Mouse (Mus musculus): Measurements from ENCODE around the gene Nt5c. TPM values are rescaled to one million over a fixed set of nuclear protein-coding genes. Genes with fewer than 3 reads are reported as not detected.

The Nt5c gene
- polyA plus RNA-seq, 1 experiment from 2014 or later: 81.6 TPM

DNA sequence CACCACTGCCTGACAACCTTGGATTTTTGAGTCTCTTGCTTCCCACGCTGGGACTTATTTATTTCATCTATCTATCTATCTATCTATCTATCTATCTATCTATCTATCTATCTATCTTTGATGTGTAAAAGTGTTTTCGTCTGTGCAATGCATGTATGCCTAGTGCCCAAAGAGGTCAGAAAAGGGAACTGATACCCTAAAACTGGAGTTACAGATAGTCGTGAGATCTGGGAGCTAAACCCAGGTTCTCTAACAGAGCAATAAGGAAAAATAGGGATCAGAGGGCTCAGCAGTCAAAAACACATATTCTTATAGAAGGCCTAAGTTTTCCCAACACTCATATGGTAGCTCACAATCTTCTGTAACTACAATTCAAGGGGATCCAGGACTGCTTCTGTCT lies 27.9 kb upstream of the Nt5c start:
- Histone ChIP-seq H3K27ac (replicated peaks) (no peak overlapping the region), H3K4me2 (replicated peaks) (no peak overlapping the region), H3K36me3 (peaks cover 25% of the 10 kb centered on the region), H3K4me3 (no peak overlapping the region), H3K27me3 (no peaks in the 10 kb centered on the region), H3K9me3 (no peaks in the 10 kb centered on the region), H3K9ac (replicated peaks) (no peak overlapping the region), H3K4me1 (peaks cover 4% of the 10 kb centered on the region; the same call in 1 of the 2 replicates)
- no peak for ATAC-seq (ENCODE audit: low FRiP score, low read depth)
- WGBS: 92% methylated on average over 3 of the region's 3 CpGs

DNA sequence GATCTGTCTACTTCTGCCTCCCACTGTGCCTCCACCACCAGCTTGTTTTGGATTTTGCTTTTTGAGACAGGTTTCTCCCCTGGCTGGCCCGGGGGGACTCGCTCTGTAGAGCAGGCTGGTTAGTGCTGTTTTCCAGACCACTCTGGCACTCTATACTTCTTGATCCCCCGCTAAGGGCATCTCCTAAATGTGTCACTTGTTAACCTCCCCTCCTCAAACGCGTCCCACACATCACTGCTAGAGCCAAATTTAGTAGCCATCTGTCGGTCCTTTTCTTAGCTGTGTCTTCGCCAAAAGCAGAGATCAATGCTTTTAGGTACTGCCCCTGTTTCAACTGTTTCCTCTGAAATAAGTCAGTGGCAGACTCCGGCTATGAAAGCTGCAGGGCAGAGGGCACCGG lies 27.0 kb upstream of the Nt5c start:
- Histone ChIP-seq H3K4me3 (no peak overlapping the region), H3K4me2 (replicated peaks) (no peak overlapping the region), H3K9me3 (no peaks in the 10 kb centered on the region), H3K27ac (replicated peaks) (no peak overlapping the region), H3K27me3 (no peaks in the 10 kb centered on the region), H3K9ac (replicated peaks) (no peak overlapping the region), H3K4me1 (peaks cover 4% of the 10 kb centered on the region; the same call in 1 of the 2 replicates), H3K36me3 (peaks cover 16% of the 10 kb centered on the region)
- WGBS: 79% methylated on average over 9 of the region's 9 CpGs
- ATAC-seq (ENCODE audit: low FRiP score, low read depth): no peak

DNA sequence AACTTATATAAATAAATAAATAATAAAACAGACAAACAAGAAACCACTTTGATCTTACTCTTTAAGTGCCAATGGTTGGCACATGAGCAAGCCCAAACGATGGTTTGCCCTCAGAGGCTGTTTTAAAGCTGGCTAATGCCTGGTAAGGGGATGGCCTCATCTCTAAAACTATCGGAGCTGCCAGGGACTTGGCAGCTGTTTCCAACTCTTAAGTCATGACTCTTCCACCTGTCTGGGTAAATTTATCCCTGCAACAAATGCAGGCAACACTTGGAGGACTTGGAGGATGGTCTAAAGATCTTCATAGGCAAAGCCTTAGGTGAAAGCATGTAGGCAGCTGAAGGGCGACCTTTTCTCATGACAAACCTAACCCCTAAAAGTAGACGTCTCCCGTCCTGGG lies 25.3 kb upstream of the Nt5c start:
- no peak for ATAC-seq (ENCODE audit: low FRiP score, low read depth)
- Histone ChIP-seq H3K27ac (replicated peaks) (no peak overlapping the region), H3K27me3 (no peaks in the 10 kb centered on the region), H3K9ac (replicated peaks) (no peak overlapping the region), H3K4me2 (replicated peaks) (no peak overlapping the region), H3K4me3 (no peak overlapping the region), H3K9me3 (no peaks in the 10 kb centered on the region), H3K4me1 (peaks cover 5% of the 10 kb centered on the region), H3K36me3 (peaks cover 6% of the 10 kb centered on the region)
- WGBS: 85% methylated on average over 5 of the region's 5 CpGs

DNA sequence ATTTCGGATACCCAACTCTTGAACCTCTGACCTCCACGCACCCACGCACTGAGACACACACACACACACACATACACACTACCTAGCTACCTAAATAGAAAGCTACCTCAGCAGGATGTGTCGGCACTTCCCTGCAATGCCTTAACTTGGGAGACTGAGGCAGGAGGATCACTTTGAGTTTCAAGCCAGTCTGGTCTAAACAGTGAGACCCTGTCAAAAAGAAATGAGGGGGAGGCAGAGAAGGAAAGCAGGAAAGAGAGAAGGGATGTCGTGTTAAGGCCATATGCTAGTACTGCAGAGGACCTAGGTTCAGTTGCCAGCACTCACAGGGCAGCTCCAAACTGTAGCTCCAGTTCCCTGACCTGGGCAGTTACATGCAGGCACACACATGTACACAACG lies 23.4 kb upstream of the Nt5c start:
- H3K4me3 ChIP-seq: no peak overlapping the region
- 79% methylated on average over 6 of the region's 6 CpGs for WGBS

DNA sequence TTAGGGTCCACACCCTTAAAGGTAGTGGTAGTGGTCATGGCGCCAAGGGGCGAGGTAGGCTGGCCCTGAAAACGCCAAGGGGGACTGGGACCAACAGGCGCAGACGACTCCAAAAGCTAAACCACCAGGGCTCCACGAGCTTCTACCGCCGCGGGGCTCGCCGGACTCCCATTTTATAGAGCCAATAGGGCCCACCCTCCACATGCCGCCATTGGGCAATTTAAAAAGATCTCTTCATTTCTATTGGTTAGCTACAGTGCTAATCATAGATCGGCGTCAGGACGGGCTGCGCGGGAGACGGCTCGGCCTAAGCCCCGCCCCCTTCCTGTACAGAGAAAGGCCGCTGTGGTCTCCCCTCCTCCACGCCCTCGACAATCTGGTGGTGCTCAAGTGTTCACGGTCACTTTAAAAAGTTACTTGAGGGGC lies 22.6 kb upstream of the Nt5c start, which contains the start of gene Jpt1:
TSS of gene Jpt1 (minus strand) at position 150 of the 426 bp plus-strand sequence.
- Histone ChIP-seq H3K9me3 (no peaks in the 10 kb centered on the region), H3K27me3 (no peaks in the 10 kb centered on the region), H3K4me1 (peaks cover 29% of the 10 kb centered on the region), H3K4me2 (replicated peaks) (peak within 1 kb of the TSS; percentile 77), H3K36me3 (no peaks in the 10 kb centered on the region), H3K9ac (replicated peaks) (peak within 1 kb of the TSS; percentile 98), H3K4me3 (peak within 1 kb of the TSS; percentile 92), H3K27ac (replicated peaks) (peak within 1 kb of the TSS; percentile 81)
- ATAC-seq (ENCODE audit: low FRiP score, low read depth): peak; percentile 96
- under 1% methylated on average over 24 of the region's 24 CpGs for WGBS

More for the DNA sequence above, 23.4 kb upstream of the Nt5c start:
- no peaks in the 10 kb centered on the region for H3K9me3 ChIP-seq
- H3K4me1 ChIP-seq: peaks cover 24% of the 10 kb centered on the region
- H3K9ac ChIP-seq (replicated peaks): no peak overlapping the region
- no peaks in the 10 kb centered on the region for H3K27me3 ChIP-seq
- H3K27ac ChIP-seq (replicated peaks): no peak overlapping the region
- no peak for ATAC-seq (ENCODE audit: low FRiP score, low read depth)
- no peak overlapping the region for H3K4me2 ChIP-seq (replicated peaks)
- H3K36me3 ChIP-seq: no peaks in the 10 kb centered on the region

DNA sequence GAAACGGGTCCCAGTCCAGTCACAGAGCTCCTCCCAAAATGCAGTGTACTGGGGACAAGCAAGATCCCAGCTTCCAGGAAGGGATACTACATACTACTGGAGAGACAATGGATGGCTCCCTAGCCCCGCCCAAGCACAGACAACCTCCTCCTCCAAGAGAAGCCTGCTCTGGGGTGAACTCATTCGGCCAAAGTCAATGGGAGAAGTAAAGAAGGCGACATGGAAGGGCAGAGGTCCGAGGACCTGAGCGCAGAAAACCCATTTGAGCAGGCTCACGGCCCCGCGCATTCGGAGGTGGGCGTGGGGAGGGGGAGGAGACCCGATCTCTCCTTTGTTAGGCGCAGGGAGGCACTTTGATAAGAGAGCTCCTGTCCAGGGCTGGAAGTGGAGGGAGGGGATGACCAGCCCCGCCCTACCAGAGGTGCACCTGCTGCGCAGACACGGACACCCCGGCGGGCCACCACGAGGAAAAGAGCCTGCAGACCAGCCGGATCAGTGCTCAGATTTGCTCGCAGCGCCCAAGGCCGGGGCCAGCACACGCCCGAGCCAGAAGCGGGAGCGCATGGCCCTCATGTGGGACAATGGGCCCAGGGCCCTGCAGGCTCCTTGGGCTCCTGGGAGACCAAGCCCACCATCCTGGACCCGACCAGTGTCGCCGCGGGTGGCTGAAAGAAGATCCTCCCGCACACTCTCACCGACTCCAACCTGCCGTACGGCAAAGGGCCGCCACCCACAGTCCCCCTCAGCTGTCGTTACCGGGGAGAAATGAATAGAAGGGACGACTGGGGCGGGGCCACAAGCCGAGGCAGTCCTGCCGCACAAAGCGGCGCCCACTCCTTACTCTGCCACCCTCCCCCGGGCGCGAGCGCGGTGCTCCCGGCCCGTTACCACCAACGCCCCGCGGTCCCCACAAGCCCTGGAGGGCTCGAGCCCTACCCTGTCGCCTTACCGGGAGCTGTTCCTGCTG lies 21.9 kb upstream of the Nt5c start:
- H3K4me3 ChIP-seq: peak overlapping the region; percentile 92
- WGBS: under 1% methylated on average over 57 of the region's 57 CpGs
- H3K9me3 ChIP-seq: no peaks in the 10 kb centered on the region
- H3K27me3 ChIP-seq: no peaks in the 10 kb centered on the region
- peak overlapping the region; percentile 77 for H3K4me2 ChIP-seq (replicated peaks)
- H3K27ac ChIP-seq (replicated peaks): peak overlapping the region; percentile 81
- peak overlapping the region; percentile 98 for H3K9ac ChIP-seq (replicated peaks)
- peaks cover 34% of the 10 kb centered on the region for H3K4me1 ChIP-seq
- no peaks in the 10 kb centered on the region for H3K36me3 ChIP-seq
- ATAC-seq (ENCODE audit: low FRiP score, low read depth): peak; percentile 71

DNA sequence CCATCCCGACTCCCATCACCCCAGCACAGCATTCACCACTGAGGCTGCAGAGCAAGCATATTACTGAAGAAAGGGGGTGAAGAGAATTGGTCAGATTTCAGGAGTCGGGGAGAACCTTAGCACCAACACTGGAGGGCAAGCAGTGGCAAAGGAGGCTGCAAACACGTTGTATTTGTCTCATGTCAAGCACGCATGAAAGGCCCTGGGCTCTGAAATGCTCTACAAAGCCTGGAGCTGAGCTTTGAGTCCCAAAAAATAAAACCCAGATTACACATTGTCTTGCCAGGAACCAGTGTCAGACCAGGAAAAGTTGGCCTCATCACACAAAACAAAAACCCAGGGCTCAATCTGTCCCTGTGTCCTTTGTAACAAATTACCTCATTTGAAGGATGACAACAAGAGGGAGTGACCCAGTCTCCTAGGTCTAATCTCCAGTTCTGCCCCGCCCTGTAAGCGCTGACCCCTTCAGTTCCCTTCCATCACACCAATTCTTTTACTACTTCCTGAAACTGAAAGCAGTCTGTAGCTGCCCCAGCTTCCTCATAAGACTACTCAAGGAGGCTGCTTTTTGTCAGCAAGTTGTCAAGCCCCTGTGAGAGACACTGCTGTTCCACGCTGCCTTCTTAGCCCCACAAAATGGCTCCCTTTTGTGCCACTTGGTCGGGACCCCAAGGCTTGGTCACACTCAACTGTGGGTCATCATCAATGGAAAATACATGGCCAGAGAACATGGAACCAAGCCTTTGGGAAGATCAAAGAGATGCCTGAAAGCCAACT lies 20.9 kb upstream of the Nt5c start:
- Histone ChIP-seq H3K27me3 (no peaks in the 10 kb centered on the region), H3K9me3 (no peaks in the 10 kb centered on the region), H3K36me3 (no peaks in the 10 kb centered on the region), H3K4me1 (peaks cover 43% of the 10 kb centered on the region), H3K4me3 (peak overlapping the region; percentile 92), H3K27ac (replicated peaks) (peak overlapping the region; percentile 81), H3K4me2 (replicated peaks) (peak overlapping the region; percentile 77), H3K9ac (replicated peaks) (peak overlapping the region; percentile 98)
- WGBS: 17% methylated on average over 8 of the region's 8 CpGs
- no peak for ATAC-seq (ENCODE audit: low FRiP score, low read depth)

DNA sequence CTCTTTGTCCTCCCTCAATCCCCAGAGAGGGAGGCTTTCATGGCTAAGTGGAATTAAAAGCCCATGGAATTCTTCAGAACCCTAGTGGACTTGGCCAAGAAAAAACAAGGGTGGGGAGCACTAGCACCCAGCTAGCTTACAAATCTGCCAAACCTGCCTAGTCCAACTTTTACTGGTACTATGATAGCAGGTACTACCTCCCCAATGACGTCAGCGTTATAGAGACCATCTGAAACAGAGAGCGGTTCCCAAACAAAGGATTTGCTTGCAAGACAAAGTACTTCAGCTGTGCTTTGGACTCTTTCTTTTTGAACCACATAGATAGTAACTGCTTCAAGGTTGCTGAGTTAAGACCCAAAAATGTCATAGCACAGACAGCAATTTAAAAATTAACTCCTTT lies 20.3 kb upstream of the Nt5c start:
- Histone ChIP-seq H3K36me3 (no peaks in the 10 kb centered on the region), H3K9me3 (no peaks in the 10 kb centered on the region), H3K9ac (replicated peaks) (peak overlapping the region; percentile 98), H3K4me3 (peak overlapping the region; percentile 92), H3K27ac (replicated peaks) (peak overlapping the region; percentile 81; the same call in 1 of the 2 replicates), H3K4me1 (peaks cover 49% of the 10 kb centered on the region), H3K4me2 (replicated peaks) (peak overlapping the region; percentile 77), H3K27me3 (no peaks in the 10 kb centered on the region)
- 43% methylated on average over 3 of the region's 3 CpGs for WGBS
- ATAC-seq (ENCODE audit: low FRiP score, low read depth): no peak

DNA sequence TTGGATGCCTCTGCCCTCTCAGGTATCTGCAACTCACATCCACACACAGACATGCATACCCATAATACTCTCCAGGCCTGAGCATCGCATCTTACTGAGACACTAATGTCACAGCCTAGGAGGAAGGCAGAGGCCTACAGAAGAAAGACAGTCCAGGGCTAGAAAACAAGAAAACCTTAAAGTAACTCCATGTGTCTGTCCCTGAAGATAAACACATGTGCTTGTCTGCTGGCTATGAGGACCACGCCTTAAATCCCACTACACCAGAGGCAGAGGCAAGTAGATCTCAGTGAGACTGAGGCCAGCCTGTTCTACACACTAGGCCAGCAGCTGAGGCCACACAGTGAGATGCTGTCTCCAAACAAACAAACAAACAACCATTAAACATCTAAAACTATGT lies 19.5 kb upstream of the Nt5c start:
- ATAC-seq (ENCODE audit: low FRiP score, low read depth): no peak
- H3K36me3 ChIP-seq: no peaks in the 10 kb centered on the region
- H3K4me3 ChIP-seq: peak overlapping the region; percentile 92
- H3K27ac ChIP-seq (replicated peaks): no peak overlapping the region
- peak overlapping the region; percentile 98 for H3K9ac ChIP-seq (replicated peaks)
- peak overlapping the region; percentile 77 for H3K4me2 ChIP-seq (replicated peaks)
- H3K4me1 ChIP-seq: peaks cover 57% of the 10 kb centered on the region
- 68% methylated on average over 2 of the region's 2 CpGs for WGBS
- H3K27me3 ChIP-seq: no peaks in the 10 kb centered on the region
- H3K9me3 ChIP-seq: no peaks in the 10 kb centered on the region

DNA sequence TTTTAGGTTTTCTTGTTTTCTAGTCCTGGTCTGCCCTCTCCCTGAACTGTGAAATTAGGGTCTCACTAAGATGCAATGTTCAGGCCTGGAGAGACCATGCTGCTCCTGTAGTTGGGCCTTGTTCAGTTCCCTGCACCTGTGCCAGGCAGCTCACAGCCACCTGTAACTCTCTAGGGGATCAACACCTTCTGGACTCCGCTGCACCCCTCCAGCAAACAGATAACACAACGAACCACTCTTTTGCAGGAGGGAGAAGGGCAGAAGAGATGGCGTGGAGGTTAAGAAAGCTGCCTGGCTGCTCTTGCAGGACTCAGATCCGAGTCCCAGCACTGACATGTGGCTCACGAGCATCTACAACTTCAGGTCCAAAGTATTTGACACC lies 18.8 kb upstream of the Nt5c start:
- H3K9me3 ChIP-seq: no peaks in the 10 kb centered on the region
- H3K9ac ChIP-seq (replicated peaks): peak overlapping the region; percentile 98; the same call in 1 of the 2 replicates
- H3K36me3 ChIP-seq: no peaks in the 10 kb centered on the region
- H3K4me3 ChIP-seq: peak overlapping the region; percentile 92
- H3K4me1 ChIP-seq: peaks cover 60% of the 10 kb centered on the region
- H3K4me2 ChIP-seq (replicated peaks): peak overlapping the region; percentile 77
- no peak for ATAC-seq (ENCODE audit: low FRiP score, low read depth)
- no peak overlapping the region for H3K27ac ChIP-seq (replicated peaks)
- WGBS: 70% methylated on average over 5 of the region's 5 CpGs
- H3K27me3 ChIP-seq: no peaks in the 10 kb centered on the region

DNA sequence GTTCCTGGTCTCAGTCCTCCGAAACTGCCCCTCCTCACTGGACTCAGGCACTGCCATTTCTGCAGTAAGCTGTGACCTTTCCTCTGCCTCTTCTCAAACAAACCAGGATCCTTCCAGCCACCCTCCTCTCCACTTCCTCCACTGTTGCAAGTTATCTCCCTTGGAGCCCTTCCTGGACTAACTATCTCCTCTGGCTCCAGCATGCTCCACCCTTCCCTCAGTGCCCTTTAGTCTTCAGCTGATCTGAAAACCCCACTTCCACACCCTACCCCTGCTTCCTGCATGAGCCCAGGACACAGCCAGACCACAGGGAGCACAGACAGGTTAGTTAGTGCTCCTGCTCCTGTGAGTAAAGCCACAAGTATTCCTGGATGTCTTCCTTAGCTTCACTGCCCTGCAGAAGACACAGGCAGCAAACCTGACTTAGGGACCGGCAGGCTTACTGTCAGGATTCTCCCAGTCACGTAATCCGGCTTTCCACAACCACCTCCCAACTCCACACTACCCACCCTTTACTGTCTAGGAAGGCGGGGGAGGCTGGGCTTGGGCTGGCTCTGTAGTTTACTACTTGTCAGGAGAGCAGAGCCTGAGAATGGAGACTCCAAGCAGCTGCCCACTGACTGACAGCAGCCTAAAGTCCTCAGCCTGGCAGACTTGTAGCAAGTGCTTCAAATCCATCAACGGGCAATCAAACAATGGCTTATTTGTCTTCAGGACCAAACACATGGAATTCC lies 18.3 kb upstream of the Nt5c start:
- Histone ChIP-seq H3K27ac (replicated peaks) (0 out of 2 replicates have a peak overlapping the region, but pooled peaks have one; percentile 42), H3K27me3 (no peaks in the 10 kb centered on the region), H3K4me2 (replicated peaks) (peak overlapping the region; percentile 77), H3K4me1 (peaks cover 57% of the 10 kb centered on the region), H3K4me3 (peak overlapping the region; percentile 92), H3K36me3 (no peaks in the 10 kb centered on the region), H3K9me3 (no peaks in the 10 kb centered on the region), H3K9ac (replicated peaks) (peak overlapping the region; percentile 39)
- no peak for ATAC-seq (ENCODE audit: low FRiP score, low read depth)
- WGBS: 43% methylated on average over 6 of the region's 6 CpGs
